Mouse (Mus musculus): Measurements from ENCODE around the gene Dnajc11.
A peak's percentile ranks its signal among the peaks of the same experiment; 100 is the strongest.

The Dnajc11 gene

DNA sequence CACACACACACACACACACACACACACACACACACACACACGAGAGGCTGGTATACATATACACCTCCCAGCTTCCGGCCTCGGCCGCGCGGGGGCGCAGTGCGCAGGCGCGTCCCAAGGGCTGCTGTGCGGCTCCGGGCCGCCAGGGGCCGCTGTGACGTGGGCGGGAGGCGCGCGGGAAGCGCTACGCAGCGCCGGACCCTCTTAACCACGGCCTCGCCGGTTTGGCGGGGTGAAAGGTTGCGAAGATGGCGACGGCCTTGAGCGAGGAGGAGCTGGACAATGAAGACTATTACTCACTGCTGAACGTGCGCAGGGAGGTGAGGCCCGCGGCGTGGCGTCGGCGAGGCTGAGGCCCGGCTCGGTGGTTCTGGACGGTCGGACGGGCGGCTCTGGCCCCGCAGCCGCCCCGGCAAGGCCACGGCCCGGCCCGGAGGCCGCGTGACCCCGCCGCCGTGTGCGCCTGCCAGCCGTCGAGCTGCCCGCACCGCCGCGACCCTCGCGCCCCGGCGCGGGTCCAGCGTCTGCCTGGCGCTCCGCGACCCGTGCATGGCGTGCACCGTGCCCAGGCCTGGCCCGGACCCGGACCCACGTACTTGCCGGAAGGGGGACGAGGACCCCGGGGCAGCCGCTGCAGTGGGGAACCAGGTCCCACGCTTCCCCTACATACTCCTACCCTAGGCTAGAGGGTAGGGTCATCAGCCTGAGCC, at the start of gene Dnajc11:
TSS of gene Dnajc11 (plus strand) at position 187 of the 710 bp plus-strand sequence.
- DNase-seq (ENCODE audit: low spot score in 2 of 2) = peak; percentile 89 to 94

DNA sequence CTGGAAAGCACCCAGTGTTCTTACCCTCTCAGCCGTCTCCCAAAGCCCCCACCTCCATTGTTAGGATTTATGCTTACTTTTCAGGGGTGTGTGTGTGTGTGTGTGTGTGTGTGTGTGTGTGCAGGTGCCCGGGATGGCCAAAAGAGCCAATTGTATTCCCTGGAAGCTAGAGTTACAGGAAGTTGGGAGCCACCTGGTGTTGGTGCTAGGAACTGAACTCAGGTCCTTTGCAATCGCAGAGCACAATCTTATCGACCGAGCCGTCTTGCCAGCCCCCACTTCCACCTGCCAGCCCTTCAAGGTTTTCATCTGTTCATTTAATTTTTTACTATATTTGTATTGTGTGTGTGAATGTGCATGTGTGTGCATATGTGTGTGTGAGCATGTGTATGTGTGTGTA, 40.2 kb upstream of the Dnajc11 start:
- no peak for DNase-seq (ENCODE audit: low spot score in 2 of 2)

DNA sequence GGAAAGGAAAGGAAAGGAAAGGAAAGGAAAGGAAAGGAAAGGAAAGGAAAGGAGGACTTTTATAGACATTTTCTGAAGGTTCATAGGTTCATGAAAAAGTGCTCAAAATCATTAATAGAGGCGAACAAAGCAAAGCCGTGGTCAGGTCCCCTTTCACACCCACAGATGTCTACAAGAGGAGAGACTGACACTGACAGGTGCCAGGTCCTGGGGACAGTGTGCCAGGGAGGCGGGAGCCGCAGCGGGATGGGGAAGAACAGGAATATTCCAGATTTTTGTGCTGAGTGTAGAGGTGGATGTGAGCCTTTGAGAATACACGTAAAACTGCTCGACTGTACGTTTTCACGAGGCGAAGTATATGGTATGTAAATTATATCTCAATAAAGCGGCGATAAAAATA, 38.6 kb upstream of the Dnajc11 start:
- no peak for DNase-seq (ENCODE audit: low spot score in 2 of 2)

DNA sequence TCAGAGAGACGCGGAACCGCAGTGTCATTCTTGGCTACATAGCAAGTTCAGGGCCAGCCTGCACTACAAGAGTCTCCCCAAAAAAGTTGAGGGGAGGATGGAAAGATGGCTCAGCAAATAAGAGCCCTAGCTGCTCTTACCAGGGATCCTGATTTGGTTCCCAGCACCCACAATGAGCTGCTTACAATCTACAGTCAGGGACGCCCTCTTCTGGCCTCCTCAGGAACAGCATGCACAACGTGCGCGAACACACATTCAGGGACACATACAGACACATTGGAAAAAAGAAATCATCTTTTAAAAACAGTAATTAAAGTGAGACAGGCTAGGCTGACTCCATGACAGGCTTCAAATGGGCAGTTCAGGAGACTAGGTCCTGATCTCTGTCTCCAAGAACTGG, 37.9 kb upstream of the Dnajc11 start:
- DNase-seq (ENCODE audit: low spot score in 2 of 2) = no peak

DNA sequence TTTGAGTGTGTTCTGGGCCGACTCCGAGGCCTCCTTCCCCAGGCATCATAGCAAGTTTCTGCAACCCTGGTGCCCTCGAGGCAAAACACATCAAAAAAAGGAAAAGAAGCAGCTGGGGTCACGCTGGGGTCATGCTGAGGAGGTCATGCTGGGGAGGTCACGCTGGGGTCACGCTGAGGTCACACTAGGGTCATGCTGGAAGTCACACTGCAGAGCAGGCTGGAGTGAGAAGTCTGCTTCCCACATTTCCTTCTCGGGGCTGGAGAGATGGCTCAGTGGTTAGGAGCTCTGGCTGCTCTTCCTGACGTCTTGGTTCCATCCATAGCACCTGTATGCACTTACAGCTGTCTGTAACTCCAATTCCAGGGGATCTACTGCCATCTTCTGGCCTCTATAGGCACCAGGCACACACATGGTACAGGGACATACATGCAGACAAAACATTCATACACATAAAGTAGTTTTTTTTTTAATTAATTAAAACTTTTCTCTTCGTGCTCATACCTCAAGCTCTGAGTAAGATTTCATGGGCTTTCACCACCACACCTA, 36.3 kb upstream of the Dnajc11 start:
- no peak for DNase-seq (ENCODE audit: low spot score in 2 of 2)

DNA sequence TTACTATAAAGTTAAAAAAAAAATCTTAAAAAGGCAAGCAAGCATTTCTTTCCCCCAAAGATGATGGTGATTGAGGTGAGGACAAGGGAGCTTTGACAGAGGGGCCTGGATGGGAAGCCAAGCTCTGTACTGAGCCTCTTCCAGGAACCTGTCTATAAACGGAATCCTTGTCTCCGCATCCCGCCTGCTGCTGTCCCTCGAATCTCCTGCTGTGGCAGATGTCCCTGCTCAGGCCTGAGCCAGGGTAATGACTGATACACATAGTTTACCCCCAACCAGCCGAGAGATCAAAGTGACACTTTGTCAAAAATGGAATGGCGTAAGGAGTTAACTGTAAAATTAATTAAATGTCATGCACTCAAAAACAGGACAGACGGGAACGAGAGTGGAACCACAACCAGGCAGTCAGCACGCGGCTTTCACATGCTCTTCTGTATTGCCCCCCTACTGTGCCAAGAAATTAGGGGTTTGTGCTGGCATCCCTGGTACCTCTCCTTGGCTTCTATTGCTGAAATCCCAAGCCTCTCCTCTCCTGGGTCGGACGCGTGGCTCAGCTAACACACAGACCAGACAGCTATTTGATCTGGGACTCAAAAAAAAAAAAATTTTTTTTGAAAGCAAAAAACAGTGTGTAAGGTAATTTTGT, 34.8 kb upstream of the Dnajc11 start:
- DNase-seq (ENCODE audit: low spot score in 2 of 2) = no peak

DNA sequence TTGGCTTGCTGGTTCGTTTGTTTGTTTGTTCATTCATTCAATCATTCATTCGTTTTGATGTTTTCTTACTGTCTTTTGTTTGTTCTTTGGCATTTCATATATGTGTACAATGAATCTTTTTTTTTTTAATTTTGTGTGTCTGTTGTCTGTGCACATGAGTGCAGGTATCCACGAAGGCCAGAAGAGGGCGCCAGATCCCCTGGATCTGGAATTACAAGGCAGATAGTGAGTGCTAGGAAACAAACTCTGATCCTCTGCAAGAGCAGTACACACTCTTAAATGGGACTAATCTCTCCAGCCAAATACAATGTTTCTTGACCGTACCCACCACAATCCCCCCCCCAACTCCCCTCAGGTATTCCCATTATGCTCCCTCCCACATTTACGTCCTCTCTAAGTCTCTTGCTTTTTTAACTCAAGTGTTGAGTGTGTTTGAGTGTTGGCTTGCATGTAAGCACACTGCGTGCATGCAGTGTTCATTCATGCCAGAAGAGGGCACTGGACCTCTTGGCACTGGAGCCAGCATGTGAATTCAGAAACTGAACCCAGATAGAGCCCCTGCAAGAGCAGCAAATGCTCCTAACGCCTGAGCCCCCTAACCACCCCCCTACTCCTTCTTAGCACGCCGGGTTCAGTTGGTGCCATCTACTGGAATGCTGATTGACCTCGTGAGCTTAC, 33.6 kb upstream of the Dnajc11 start:
- DNase-seq (ENCODE audit: low spot score in 2 of 2) = no peak

DNA sequence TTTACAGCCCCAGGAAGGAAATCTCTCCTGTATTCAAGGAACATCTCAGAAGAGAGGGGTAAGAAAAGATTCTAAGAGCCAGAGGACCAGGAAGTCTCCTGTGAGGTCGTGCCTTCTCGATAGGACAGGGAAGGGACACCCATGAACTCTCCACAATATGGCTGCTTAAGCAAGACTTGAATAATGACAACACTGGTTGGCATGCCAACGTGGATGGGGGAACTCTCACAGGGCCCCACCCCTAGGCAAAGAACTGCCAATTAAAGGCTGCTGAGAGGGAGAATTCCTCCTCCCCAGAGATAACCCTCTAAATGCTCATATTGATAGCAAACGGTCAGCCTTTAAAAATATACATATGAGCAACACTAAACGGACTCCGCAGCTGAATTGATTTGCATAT, 32.8 kb upstream of the Dnajc11 start:
- DNase-seq (ENCODE audit: low spot score in 2 of 2) = no peak

DNA sequence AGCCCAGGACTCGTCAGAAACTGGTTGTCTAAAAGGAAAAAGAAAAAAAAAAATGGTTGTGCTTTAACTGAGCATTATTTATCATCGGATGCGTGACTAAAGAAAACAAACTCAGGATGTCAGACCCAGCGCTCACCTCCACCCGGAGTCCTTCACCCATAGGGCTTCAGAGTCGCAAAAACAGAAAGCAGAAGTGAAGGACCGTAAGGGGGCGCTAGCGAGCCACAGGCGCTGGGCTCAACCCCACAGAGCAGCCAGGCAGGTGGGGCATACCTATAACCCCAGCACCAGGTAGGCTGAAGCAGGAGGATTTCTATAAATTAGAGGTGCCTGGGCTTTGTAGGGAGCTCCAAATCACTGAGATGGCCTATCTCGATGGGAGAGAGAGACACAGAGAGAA, 32.1 kb upstream of the Dnajc11 start:
- DNase-seq (ENCODE audit: low spot score in 2 of 2) = no peak

DNA sequence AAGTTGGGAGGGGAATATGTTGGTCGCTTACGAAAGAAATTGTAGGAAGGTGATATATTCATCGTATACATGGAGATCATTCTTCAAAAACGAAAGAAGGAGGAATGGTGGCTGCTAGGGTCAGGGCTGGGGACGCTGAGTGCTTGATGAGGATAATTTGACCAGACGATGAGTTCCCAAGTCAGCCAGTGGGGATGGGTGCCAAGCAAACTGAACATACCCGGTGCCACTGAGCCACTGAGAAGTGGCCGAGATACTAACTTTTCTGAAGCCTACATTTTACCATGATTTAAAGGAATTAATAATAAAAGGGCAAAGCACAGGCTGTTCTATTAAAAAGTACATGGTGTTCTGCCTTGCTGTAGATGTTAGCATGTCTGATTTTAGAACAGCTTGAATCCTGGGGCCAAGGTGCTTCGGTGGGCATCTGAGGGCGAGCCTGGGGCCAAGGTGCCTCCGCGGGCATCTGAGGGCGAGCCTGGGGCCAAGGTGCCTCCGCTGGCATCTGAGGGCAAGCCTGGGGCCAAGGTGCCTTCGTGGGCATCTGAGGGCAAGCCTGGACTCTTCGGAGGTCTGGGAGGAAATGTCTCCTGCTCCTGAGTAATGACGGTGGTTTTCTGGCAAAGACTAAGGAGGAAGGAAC, 31.3 kb upstream of the Dnajc11 start:
- DNase-seq (ENCODE audit: low spot score in 2 of 2) = peak in 1 of 2 experiments; percentile 32

DNA sequence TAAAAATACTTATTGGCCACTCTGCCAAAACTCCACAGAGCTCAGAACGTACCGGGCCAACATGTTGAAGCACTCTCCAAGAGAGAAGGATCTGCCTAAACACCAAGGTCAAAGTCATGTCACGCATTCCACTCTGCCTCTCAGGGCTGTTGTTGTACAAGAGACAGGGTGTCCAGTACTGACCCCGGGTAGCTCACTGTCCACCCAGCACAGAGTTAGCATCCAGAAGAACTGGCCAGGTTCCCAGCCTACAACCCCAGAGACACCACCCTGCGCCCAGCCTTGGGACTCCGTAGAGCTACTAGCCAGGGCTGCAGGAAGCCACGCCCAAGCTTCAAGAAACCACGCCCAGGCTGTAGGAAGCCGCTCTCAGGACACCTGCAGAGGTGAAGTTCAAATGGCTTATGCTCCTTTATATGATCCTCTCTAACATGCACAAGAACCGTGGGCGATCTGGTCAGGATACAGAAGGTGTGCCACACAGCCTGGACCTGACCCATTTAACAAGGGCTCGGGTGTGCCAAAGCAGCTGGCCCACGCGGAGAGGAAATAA, 30.7 kb upstream of the Dnajc11 start:
- DNase-seq (ENCODE audit: low spot score in 2 of 2) = peak in 1 of 2 experiments; percentile 65

DNA sequence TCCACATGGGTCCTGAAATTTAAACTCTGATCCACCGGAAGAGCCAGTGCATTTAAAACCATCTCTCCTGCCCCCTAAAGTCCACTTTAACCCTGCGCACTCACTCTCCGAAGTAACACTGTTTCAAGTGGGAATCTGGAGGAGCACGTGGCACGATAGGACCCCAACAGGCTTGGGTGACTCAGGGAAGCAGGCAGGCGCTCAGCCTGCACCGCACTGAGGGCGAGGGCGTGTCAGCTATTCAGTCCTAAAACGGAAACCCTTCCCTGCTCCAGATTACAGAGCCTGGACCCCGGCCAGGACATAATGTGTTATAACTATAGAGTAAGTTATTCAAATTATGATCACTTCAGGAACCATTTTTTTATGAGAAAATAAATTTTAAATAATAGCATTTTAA, 29.4 kb upstream of the Dnajc11 start:
- no peak for DNase-seq (ENCODE audit: low spot score in 2 of 2)

DNA sequence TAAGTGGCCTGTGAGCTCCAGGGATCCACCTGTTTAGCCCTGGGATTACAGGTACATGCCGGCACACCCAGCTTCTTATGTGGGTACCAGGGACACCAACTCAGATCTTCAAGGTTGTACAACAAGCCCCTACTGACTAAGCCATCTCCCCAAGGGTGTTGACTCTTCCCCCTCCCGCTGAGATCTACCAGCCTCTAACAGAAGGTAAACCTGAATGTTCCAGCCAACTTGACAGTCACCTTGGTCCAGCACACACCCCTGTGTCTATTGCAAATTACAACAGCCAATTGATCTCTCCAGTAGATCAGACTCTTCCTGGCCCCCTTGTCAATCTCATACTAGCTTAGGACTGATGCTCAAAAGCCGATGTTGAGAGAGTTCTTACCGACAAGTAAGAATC, 27.9 kb upstream of the Dnajc11 start:
- no peak for DNase-seq (ENCODE audit: low spot score in 2 of 2)

DNA sequence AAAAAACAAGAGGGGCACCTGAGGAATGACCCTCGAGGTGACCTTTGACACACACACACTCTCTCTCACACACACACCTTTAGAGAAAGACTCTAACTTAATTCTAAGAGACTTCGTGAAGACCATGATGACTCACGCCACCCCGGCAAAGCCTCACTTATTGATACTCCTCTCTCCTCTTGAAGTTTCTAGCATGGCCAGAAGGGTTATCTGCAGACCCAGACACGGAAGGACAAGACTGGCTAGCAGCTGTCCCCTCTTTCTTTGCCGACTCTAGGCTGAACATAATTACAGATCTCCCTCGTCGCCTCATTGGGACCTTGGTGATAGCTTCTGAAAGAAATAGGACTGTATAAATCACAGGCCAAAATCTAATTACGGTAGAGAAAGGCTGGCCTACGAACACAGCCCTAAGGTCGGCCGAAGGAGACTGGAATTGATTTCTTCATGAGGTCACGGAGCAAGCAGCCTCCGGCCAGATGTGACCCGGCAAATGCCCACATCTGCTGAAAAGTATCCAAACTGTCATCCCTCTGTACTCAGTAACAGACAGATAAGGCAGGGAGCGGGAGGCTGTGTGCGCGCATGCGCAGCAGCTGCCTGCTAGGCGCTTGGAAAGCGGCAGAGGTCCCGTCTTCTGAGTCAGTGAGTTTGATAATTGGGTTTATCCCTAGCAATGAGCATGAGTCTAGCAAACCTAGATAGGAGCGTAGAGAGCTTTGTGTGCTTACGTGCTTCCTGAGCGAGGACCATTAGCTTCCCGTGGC, 25.7 kb upstream of the Dnajc11 start:
- DNase-seq (ENCODE audit: low spot score in 2 of 2) = no peak

DNA sequence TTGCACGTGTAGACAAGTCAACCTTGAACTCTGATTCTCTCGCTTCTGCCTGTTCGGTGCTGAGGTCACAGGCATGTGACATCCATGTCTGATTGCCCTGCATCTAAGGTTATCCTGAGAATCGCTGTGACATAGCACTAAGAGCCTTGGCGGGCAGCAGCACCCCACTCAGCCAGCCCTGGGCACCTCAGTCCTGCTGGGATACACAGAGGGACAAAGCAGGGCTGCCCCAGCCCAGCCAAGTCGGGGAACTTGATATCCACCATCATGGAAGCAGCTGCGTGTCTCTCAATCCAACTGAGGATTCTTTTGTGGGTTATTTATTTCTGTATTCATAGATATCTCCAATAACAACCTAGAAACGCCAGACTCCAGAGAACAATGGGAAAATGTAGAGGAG, 24.7 kb upstream of the Dnajc11 start:
- no peak for DNase-seq (ENCODE audit: low spot score in 2 of 2)

DNA sequence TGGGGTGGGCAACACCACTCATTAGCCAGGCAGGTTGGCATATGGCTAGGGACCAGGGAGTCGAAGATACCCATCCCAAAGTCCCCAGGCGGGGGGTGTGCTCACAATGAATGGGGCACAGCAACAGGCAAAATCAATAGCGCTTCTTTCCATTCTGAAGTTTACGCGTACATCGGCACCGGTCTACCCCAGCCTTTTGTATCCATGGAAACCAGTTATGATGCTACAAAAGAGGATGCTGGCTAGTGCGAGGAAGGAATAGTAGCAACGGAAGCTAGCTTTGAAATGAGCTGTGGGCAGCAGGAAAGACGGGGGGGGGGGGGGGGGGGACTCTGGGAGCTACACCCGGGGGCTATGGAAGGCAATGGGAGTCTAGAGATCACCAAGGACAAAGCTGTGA, 17.2 kb upstream of the Dnajc11 start:
- DNase-seq (ENCODE audit: low spot score in 2 of 2) = no peak

DNA sequence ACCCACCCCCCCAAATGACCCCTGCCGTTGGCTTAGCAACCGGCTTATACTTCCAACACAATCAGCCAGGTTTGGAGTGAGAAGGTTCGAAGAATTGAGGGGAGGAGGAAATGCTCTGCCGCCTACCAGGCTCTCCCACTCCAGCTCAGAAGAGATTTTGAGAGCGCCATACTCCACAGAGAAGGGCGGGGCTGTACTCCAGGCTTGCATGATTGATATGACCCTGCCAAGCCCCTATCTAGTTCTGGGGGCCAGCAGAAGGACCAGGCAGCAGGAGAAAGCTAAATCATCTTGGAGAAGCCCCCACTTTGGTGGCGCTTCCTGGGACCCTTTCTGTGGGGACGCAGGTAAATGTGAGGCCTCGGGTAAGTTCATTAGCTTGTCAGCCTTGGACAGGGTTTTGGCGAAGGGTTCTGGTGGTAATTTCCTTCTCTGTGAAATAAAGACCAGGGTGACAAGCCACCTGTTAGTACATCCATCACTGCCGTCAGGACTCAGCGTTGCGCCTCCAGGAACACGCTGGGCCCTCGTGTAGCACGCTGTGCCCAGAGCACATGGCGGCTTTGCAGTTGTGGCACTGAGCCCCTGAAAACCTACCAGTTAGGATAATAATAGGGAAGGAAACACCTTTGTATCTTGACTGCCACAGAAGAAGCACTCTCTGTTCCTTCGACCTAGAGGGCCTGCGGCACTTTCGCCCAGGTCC, 14.2 kb upstream of the Dnajc11 start:
- no peak for DNase-seq (ENCODE audit: low spot score in 2 of 2)

DNA sequence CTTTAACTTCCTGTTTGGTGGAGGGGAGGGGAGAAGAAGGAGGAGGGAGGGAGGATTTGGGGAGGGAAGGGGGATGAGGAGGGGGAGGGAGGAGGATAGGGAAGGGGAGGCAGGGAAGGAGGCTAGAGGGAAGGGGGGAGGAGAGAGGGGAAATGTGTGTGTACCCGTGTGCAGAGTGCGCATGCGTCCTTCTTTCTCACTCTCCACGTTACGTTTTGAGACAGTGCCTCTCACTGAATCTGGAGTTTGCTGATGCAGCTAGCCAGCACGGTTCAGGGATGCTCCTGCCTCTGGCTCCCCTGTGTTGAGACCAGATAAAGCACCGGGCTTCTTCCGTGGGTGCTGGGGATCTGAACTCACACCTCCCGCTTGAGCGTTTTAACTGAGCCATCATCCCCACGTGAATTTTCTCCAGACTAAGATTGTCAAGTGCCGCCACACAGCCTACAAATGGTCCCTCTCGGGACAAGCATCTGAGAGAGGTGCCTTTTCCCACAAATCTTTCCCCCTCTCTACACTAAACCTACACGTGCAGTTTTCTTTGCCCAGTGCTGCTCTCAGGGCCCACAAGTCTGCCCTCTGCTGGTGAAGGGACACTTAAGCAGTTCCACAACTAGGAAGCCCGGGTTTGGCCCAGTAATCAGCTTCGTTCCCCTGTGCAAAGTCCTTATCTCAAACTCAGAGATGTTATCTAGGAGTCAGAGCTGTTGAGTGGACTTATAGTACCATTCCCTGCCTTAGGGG, 13.4 kb upstream of the Dnajc11 start:
- no peak for DNase-seq (ENCODE audit: low spot score in 2 of 2)

DNA sequence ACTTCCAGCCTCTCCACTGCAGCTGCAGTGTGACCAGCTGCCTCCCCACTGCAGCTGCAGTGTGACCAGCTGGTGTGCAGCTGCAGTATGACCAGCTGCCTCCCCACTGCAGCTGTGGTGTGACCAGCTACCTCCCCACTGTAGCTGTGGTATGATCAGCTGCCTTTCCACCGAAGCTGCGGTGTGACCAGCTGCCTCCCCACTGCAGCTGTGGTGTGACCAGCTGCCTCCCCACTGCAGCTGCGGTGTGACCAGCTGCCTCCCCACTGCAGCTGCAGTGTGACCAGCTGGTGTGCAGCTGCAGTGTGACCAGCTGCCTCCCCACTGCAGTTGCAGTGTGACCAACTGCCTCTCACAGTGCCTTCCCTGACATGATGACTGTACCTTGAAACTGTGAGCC, 11.4 kb upstream of the Dnajc11 start:
- no peak for DNase-seq (ENCODE audit: low spot score in 2 of 2)
